Mouse (Mus musculus) embryonic facial prominence, embryonic 10.5 days (tissue): ENCODE measurements around the gene 4930519P11Rik. TPM values are rescaled to one million over a fixed set of nuclear protein-coding genes. Genes with fewer than 3 reads are reported as not detected.

Experiments used
- DNase-seq: peaks from one replicate; pipeline ENCODE4 v3.0.0-alpha.2; 2017; ENCODE audit warnings: low spot score
- H3K27ac ChIP-seq: fragments of 300-500 bp; sonication (generic); replicated peaks from 2 replicates; pipeline ENCODE4 v1.5.1; 2016; ENCODE audit warnings: mild to moderate bottlenecking
- H3K27me3 ChIP-seq: fragments of 300-500 bp; sonication (generic); replicated peaks from 2 replicates; pipeline ENCODE4 v1.6.1; 2016; ENCODE audit warnings: low read depth, mild to moderate bottlenecking; ENCODE audit not compliant: poor library complexity, severe bottlenecking
- H3K36me3 ChIP-seq: fragments of 300-500 bp; sonication (generic); replicated peaks from 2 replicates; pipeline ENCODE4 v1.6.1; 2016; ENCODE audit warnings: mild to moderate bottlenecking, moderate library complexity
- H3K4me1 ChIP-seq: fragments of 300-500 bp; sonication (generic); 2 replicates; pipeline ENCODE4 v1.6.1; 2016
- H3K4me3 ChIP-seq: fragments of 300-500 bp; sonication (generic); 2 replicates; pipeline ENCODE4 v1.5.1; 2016; ENCODE audit warnings: mild to moderate bottlenecking, moderate library complexity
- H3K9me3 ChIP-seq: fragments of 300-500 bp; sonication (generic); 2 replicates; pipeline ENCODE4 v1.6.1; 2016; ENCODE audit warnings: mild to moderate bottlenecking
- WGBS: fragments of 180-500 bp; shearing (Covaris S2); methylation state at CpG from one replicate; pipeline ENCODE4 v1.1.7; 2016; 5-methylcytosine and 5-hydroxymethylcytosine counted together
- polyA plus RNA-seq: library from polyadenylated mRNA; unstranded; fragments of >200 nt; fragmentation: Nextera tagmentation; extraction: Ambion mirVana; gene quantifications from 2 replicates; pipeline ENCODE4 v1.2.1, GENCODE M21; 2016

The 4930519P11Rik gene
- polyA plus RNA-seq, 1 experiment from 2014 or later: not detected

GRCm38 (mm10) chr2:154642712-154643385 lies 29.6 kb upstream of the 4930519P11Rik start:
- Histone ChIP-seq H3K4me1 (peaks cover 4% of the 10 kb centered on the region; the same call in 1 of the 2 replicates), H3K27ac (no peak overlapping the region)

GRCm38 (mm10) chr2:154642005-154642459 lies 28.8 kb upstream of the 4930519P11Rik start:
- Histone ChIP-seq H3K27ac (no peak overlapping the region), H3K27me3 (no peaks in the 10 kb centered on the region), H3K9me3 (peaks cover 7% of the 10 kb centered on the region; the same call in 1 of the 2 replicates), H3K36me3 (peaks cover 65% of the 10 kb centered on the region), H3K4me1 (peaks cover 4% of the 10 kb centered on the region; the same call in 1 of the 2 replicates), H3K4me3 (no peak overlapping the region)
- DNase-seq: no peak
- WGBS: 95% methylated on average over 9 of the region's 9 CpGs

More at GRCm38 (mm10) chr2:154642712-154643385, 29.6 kb upstream of the 4930519P11Rik start:
- peaks cover 7% of the 10 kb centered on the region; the same call in 1 of the 2 replicates for H3K9me3 ChIP-seq
- H3K4me3 ChIP-seq: no peak overlapping the region
- no peak for DNase-seq
- no peaks in the 10 kb centered on the region for H3K27me3 ChIP-seq
- 89% methylated on average over 6 of the region's 6 CpGs for WGBS
- H3K36me3 ChIP-seq: peaks cover 57% of the 10 kb centered on the region

GRCm38 (mm10) chr2:154641176-154641575 lies 27.9 kb upstream of the 4930519P11Rik start:
- H3K9me3 ChIP-seq: peaks cover 7% of the 10 kb centered on the region; the same call in 1 of the 2 replicates
- no peak overlapping the region for H3K4me3 ChIP-seq
- H3K27ac ChIP-seq: no peak overlapping the region
- no peak for DNase-seq
- no peaks in the 10 kb centered on the region for H3K27me3 ChIP-seq
- H3K36me3 ChIP-seq: peaks cover 66% of the 10 kb centered on the region
- H3K4me1 ChIP-seq: peaks cover 4% of the 10 kb centered on the region; the same call in 1 of the 2 replicates
- WGBS: 86% methylated on average over 8 of the region's 8 CpGs

DNA sequence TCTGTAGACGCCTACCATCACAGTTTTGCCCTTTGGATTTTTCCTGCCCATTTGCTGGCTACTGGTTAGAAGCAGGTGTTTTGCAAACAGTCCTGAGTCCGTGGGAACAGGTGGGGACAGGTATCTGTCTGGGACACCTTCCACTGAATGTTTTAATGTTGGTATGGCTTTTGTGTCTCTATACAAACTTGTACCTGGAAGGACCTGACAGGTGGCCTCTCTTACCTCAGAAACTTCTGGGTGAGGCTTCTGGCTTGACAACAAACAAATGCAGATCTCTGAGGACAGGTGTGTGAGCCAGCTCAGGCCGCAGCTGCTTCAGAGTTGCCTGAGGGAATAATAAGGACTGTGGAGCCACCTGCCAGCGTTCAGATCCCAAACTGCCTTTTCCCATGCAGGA lies 25.9 kb upstream of the 4930519P11Rik start:
- DNase-seq: no peak
- H3K9me3 ChIP-seq: peaks cover 7% of the 10 kb centered on the region; the same call in 1 of the 2 replicates
- H3K27me3 ChIP-seq: no peaks in the 10 kb centered on the region
- 91% methylated on average over 4 of the region's 4 CpGs for whole genome bisulfite sequencing
- H3K4me3 ChIP-seq: no peak overlapping the region
- H3K27ac ChIP-seq: no peak overlapping the region
- H3K4me1 ChIP-seq: peaks cover 4% of the 10 kb centered on the region; the same call in 1 of the 2 replicates
- H3K36me3 ChIP-seq: peaks cover 71% of the 10 kb centered on the region

- Histone ChIP-seq H3K27ac (no peak overlapping the region), H3K36me3 (peaks cover 68% of the 10 kb centered on the region), H3K9me3 (peaks cover 7% of the 10 kb centered on the region; the same call in 1 of the 2 replicates), H3K27me3 (no peaks in the 10 kb centered on the region), H3K4me3 (no peak overlapping the region), H3K4me1 (peaks cover 4% of the 10 kb centered on the region; the same call in 1 of the 2 replicates)
- DNase-seq: no peak
- WGBS: 94% methylated on average over 3 of the region's 3 CpGs
Measured at GRCm38 (mm10) chr2:154638521-154638920, 25.3 kb upstream of the 4930519P11Rik start.

DNA sequence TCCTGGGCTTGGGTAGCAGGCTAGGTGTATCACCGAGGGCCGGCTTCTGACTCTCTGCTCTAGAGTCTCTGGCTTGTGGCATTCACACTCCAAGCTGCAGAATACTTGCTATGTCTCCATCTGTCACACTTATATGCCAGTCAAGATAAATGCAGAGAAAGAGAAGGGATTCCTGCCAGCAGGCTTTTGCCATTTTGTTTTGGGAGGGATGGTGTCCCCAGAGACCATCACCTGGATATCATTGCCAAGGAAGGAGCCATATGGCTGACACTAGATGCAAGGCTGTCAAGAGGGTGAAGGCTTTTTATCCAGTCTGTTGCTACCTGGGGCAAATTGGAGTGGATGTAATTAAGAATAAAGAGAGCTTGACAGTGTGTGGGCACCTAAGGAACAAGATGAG lies 22.6 kb upstream of the 4930519P11Rik start:
- Histone ChIP-seq H3K27ac (no peak overlapping the region), H3K36me3 (peaks cover 69% of the 10 kb centered on the region), H3K4me3 (no peak overlapping the region), H3K27me3 (no peaks in the 10 kb centered on the region), H3K4me1 (no peaks in the 10 kb centered on the region), H3K9me3 (peaks cover 7% of the 10 kb centered on the region; the same call in 1 of the 2 replicates)
- 98% methylated on average over 2 of the region's 2 CpGs for WGBS
- DNase-seq: no peak

GRCm38 (mm10) chr2:154633876-154634644 lies 20.8 kb upstream of the 4930519P11Rik start:
- peaks cover 75% of the 10 kb centered on the region for H3K36me3 ChIP-seq
- H3K9me3 ChIP-seq: peaks cover 7% of the 10 kb centered on the region; the same call in 1 of the 2 replicates
- no peak overlapping the region; the same call in 1 of the 2 replicates for H3K27ac ChIP-seq
- no peak overlapping the region for H3K4me3 ChIP-seq
- DNase-seq: no peak
- H3K27me3 ChIP-seq: no peaks in the 10 kb centered on the region
- 95% methylated on average over 9 of the region's 9 CpGs for WGBS
- no peaks in the 10 kb centered on the region for H3K4me1 ChIP-seq

- no peaks in the 10 kb centered on the region for H3K4me1 ChIP-seq
- 94% methylated on average over 5 of the region's 5 CpGs for WGBS
- peaks cover 75% of the 10 kb centered on the region for H3K36me3 ChIP-seq
- no peak for DNase-seq
- peaks cover 3% of the 10 kb centered on the region; the same call in 1 of the 2 replicates for H3K9me3 ChIP-seq
- H3K4me3 ChIP-seq: no peak overlapping the region
- H3K27me3 ChIP-seq: no peaks in the 10 kb centered on the region
- H3K27ac ChIP-seq: no peak overlapping the region
Measured at GRCm38 (mm10) chr2:154633039-154633742, 20.0 kb upstream of the 4930519P11Rik start.

DNA sequence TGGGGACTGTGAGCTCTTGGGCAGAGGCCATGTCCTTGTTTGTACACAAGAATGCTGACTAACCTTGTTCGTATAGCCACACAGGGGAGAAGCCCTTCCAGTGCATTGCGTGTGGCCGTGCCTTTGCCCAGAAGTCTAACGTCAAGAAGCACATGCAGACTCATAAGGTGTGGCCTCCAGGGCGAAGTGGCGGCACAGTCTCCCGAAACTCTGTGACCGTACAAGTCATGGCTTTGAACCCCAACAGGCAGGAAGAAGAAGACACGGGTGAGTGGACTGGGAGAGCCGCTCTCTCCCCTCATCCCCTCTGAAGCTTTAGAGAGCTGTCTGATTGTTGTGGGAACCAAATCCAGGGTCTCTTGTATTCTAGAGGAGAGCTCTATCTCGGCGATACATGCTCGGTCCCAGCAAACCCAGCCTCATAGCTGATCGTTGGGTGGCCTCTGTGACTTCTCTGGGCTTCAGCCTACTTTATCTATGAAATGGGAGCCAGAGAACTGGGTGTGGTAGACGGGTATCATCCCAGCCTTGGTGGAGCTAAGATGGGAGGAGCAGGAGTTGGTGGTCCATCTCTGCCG lies 19.1 kb upstream of the 4930519P11Rik start:
- no peak for DNase-seq
- H3K36me3 ChIP-seq: peaks cover 73% of the 10 kb centered on the region
- H3K27ac ChIP-seq: no peak overlapping the region
- no peaks in the 10 kb centered on the region for H3K4me1 ChIP-seq
- no peaks in the 10 kb centered on the region for H3K9me3 ChIP-seq
- WGBS: 91% methylated on average over 16 of the region's 16 CpGs
- H3K27me3 ChIP-seq: no peaks in the 10 kb centered on the region
- H3K4me3 ChIP-seq: no peak overlapping the region

- Histone ChIP-seq H3K4me3 (no peak overlapping the region), H3K36me3 (peaks cover 69% of the 10 kb centered on the region)
- 85% methylated on average over 5 of the region's 5 CpGs for WGBS
Measured at GRCm38 (mm10) chr2:154630531-154630930, 17.3 kb upstream of the 4930519P11Rik start.

GRCm38 (mm10) chr2:154624137-154624536 lies 10.9 kb upstream of the 4930519P11Rik start:
- Histone ChIP-seq H3K27ac (no peak overlapping the region), H3K4me3 (no peak overlapping the region), H3K36me3 (peaks cover 55% of the 10 kb centered on the region), H3K4me1 (no peaks in the 10 kb centered on the region), H3K27me3 (no peaks in the 10 kb centered on the region), H3K9me3 (peaks cover 4% of the 10 kb centered on the region; the same call in 1 of the 2 replicates)
- DNase-seq: no peak

More at GRCm38 (mm10) chr2:154630531-154630930, 17.3 kb upstream of the 4930519P11Rik start:
- DNase-seq: no peak
- Histone ChIP-seq H3K27me3 (no peaks in the 10 kb centered on the region), H3K9me3 (no peaks in the 10 kb centered on the region), H3K27ac (no peak overlapping the region), H3K4me1 (no peaks in the 10 kb centered on the region)

DNA sequence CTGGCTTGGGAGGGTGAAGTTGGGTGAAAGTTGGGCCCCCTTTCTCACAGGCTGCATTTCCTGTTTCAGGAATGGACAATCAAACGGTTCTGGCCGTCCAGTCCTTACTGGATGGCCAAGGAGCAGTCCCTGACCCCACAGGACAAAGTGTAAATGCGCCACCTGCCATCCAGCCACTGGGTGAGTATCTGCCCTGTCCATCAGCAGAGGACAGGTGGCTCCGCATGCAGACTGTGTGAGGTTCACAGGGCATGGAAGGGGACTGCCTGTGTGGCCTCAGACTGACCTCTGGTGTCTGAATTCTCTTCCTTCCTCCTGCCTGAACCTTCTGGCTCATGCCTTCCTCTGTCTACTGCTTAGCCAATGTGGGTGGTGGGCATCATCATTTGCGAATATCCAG lies 8.4 kb upstream of the 4930519P11Rik start:
- H3K36me3 ChIP-seq: peaks cover 38% of the 10 kb centered on the region
- no peaks in the 10 kb centered on the region for H3K27me3 ChIP-seq
- no peak for DNase-seq
- 78% methylated on average over 5 of the region's 5 CpGs for WGBS
- no peak overlapping the region for H3K27ac ChIP-seq
- peaks cover 4% of the 10 kb centered on the region; the same call in 1 of the 2 replicates for H3K9me3 ChIP-seq
- no peaks in the 10 kb centered on the region for H3K4me1 ChIP-seq
- H3K4me3 ChIP-seq: no peak overlapping the region
